Mouse (Mus musculus) thymus, postnatal 25 days (tissue): Measurements from ENCODE around the gene B9d2.
A peak's percentile ranks its signal among the peaks of the same experiment; 100 is the strongest.

Experiments used
- DNase-seq: peaks from one replicate; pipeline ENCODE4 v3.0.0; 2022

B9d2 gene

DNA sequence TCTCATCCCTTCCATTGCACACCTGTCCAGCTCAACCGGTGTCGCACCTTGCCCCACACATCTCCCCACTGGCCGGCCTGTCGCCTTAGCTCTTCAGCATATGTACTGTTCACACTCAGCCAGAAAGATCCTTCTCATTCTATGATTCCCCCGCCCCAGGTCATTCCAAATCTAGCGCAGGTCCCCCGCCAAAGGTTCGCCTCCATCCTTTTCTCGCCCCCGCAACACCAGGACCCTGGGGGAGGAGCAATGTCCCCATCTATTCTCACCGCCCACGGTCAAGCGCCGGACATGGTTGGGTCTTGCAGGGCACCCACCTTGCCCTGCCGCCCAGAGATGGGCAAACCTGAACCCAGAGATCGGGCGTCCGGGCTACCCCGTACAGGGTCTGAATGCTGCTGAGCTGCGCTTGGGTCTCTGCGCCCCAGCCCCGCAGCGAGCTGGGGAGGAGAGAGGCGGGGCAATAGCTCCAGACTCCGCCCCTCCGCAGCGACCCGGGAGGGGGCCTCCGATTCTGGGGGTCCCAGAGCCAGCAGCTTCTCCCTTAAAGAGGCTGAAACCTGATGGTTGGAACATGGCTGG lies 5.8 kb upstream of the B9d2 start, which contains the start of gene Tmem91:
Gene Tmem91, minus strand, starts transcription at position 448 of the 582 bp plus-strand sequence.
- DNase-seq, result no peak

DNA sequence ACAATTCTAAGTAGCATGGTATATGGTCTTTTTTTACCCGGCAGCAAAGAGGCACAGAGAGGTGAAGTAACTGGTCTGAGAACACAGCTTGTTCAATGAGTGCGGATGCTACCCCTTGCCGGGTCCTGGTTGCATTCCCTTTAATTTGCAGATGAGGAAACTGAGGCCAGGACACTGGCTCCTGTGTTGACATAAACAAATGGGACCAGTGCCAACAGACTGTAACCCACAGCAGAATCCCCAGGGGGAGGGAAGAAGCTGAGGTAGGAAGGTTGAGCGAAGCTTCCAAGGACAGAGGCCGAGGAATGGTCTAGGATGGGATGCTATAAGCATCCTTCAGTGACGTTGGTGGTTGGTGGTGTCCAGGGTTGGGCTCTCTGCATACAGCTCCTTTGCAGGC lies 5.2 kb upstream of the B9d2 start:
- DNase-seq, result no peak

DNA sequence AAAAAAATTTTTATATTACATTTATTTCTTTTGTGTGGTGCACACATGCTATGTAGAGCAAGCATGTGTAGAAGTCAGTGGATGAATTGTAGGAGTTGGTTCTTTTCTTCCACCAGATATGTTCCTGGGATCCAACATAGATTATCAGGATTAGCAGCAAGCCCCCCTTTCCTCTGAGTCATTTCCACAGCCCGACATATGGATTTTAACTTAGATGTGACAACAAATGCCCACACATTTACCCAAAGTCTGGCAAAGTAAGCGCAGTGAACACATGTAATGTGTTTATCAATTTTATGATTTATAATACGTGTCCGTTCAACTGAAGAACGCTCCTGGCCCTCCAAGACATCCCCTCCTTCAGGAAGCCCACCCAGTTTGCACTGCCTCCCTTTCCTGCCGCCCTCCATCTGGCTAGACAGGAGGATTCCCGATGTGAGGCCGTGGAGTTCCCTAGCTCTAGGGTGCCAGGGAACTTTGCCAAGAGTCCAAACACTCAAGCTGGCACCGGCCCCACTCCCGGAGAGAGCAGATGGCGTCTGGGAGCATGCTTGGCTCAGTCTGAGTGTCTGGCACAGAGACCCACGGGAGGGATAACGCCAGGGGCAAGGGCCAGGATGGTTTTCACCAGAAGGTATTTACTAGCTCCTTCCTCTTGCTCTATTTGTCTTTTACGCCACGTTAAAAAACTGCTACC lies 4.3 kb upstream of the B9d2 start:
- DNase-seq, result no peak

- DNase-seq, result no peak
Measured at GRCm38 (mm10) chr7:25677013-25677412, 3.6 kb upstream of the B9d2 start.

- no peak for DNase-seq
Measured at GRCm38 (mm10) chr7:25679971-25680370, 609 bp upstream of the B9d2 start.

- DNase-seq, result peak; percentile 70
Measured at GRCm38 (mm10) chr7:25681341-25682231, 1.0 kb downstream of the B9d2 start.

GRCm38 (mm10) chr7:25683474-25684180 lies 3.0 kb downstream of the B9d2 start:
- DNase-seq, result peak; percentile 71

GRCm38 (mm10) chr7:25684659-25685058 lies 4.1 kb downstream of the B9d2 start:
- DNase-seq, result no peak

DNA sequence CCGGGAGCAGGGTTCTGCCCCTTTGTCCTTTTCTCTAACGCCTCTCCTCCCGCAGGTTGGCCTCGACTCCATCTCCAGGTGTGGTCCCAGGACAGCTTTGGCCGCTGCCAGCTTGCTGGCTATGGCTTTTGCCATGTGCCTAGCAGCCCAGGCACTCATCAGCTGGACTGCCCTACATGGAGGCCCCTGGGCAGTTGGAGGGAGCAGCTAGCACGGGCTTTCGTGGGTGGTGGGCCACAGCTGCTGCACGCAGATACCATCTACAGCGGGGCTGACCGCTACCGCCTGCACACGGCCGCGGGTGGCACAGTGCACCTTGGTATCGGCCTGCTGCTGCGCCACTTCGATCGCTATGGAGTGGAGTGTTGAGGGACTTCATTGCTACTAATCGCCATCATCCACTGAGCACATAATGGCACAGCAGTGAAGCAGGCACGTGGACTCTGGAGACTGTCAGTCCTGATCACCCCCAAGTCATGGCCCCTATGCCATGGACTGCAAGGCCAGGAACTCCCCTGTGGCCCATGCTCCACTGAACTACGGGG lies 5.4 kb downstream of the B9d2 start:
- DNase-seq, result no peak

DNA sequence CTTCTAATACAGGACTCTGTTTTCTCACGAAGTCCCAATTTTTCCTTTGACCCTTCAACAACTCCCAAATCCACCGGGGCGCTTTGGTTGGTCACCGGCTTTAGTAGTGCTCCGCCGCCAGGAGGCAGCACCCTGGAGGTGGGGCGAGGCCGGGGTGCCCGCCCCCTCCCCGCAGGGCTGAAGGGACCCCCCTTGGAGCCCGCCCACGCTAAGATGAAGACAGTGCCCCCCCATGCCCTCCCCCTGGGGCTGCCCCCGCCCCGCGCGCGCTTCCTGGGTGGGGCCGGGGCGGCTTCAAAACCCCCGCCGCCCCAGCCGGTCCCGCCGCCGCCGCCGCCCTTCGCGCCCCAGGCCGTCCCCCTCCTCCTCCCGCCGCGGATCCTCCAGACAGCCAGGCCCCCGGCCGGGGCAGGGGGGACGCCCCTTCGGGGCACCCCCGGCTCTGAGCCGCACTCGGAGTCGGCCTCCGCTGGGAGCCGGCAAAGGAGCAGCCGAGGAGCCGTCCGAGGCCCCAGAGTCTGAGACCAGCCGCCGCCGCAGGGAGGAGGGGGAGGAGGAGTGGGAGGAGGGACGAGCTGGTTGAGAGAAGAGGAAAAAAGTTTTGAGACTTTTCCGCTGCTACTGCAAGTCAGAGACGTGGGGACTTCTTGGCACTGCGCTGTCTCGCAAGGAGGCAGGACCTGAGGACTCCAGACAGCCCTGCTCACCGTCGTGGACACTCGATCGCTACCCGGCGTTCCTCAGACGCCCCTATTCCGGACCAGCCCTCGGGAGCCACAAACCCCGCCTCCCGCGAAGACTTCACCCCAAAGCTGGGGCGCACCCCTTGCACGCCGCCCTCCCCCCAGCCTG lies 6.3 kb downstream of the B9d2 start, which contains the start of gene Tgfb1:
Gene Tgfb1, plus strand, starts transcription at position 323 of the 852 bp plus-strand sequence.
- peak; percentile 92 for DNase-seq

DNA sequence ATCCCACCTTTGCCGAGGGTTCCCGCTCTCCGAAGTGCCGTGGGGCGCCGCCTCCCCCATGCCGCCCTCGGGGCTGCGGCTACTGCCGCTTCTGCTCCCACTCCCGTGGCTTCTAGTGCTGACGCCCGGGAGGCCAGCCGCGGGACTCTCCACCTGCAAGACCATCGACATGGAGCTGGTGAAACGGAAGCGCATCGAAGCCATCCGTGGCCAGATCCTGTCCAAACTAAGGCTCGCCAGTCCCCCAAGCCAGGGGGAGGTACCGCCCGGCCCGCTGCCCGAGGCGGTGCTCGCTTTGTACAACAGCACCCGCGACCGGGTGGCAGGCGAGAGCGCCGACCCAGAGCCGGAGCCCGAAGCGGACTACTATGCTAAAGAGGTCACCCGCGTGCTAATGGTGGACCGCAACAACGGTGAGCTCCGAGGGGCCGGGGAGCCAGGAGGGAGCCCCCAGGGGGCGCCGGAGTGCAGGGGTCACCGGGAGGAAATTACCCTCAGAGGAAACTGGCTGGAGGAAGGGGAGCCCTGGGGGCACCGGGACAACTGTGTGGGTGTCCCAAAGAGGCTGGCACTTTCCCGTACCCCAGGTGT lies 7.3 kb downstream of the B9d2 start:
- peak; percentile 84 for DNase-seq

- DNase-seq, result peak; percentile 81
Measured at GRCm38 (mm10) chr7:25688810-25689586, 8.4 kb downstream of the B9d2 start.

- DNase-seq, result no peak
Measured at GRCm38 (mm10) chr7:25689603-25690021, 9.0 kb downstream of the B9d2 start.

- DNase-seq, result no peak
Measured at GRCm38 (mm10) chr7:25690051-25690450, 9.5 kb downstream of the B9d2 start.

- no peak for DNase-seq
Measured at GRCm38 (mm10) chr7:25694104-25694503, 13.5 kb downstream of the B9d2 start.

DNA sequence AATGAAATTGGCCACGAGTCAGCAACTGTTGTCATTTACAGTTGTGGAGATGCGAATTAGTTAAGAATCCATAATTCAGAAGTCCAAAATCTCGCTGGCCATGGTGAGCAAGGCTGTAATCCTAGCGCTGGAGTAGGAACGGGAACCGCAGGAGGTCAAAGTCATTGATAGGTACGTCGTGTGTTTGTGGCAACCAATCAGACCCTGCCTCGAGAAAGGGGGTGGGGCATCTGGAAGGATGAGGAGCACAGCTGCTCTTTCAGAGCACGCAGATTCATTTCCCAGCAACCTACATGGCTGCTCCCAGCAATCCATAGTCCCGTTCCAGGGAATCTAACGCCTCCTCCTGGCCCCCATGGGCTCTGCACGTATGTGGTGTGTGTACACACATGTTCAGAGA lies 19.3 kb downstream of the B9d2 start:
- DNase-seq, result no peak

GRCm38 (mm10) chr7:25700732-25701131 lies 20.2 kb downstream of the B9d2 start:
- no peak for DNase-seq

DNA sequence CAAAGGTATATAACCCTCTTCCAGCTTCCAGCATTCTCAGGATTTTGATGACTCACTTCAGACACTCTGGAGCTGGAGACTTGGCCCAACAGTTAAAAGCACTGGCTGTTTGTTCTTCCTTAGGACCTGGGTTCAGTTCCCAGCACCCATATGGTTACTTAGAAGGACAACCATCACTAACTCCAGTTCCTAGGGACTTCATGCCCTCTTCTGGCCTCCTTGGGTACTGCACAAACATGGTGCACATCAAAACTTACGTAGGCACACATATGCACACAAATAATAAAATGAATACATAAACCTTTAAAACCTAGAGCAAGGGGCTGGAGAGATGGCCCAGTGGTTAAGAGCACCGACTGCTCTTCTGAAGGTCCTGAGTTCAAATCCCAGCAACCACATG lies 21.8 kb downstream of the B9d2 start:
- no peak for DNase-seq

GRCm38 (mm10) chr7:25703793-25704494 lies 23.4 kb downstream of the B9d2 start:
- no peak for DNase-seq
